Mouse (Mus musculus): ENCODE results near the gene Figla. TPM values are rescaled to one million over a fixed set of nuclear protein-coding genes. Genes with fewer than 3 reads are reported as not detected.
"Not testable (repeated sequence)": the region's sequence is repeated elsewhere in the genome, so short reads cannot be mapped to it uniquely, and the experiment has no call there.

The Figla gene
- polyA plus RNA-seq, 2 experiments, result not detected

- Histone ChIP-seq H3K9ac (ENCODE audit: low read depth, low read length, severe bottlenecking) (no peak overlapping the region), H3K27ac (replicated peaks; ENCODE audit: low read depth, low read length) (no peak overlapping the region), H3K4me2 (replicated peaks; ENCODE audit: low read depth, low read length, severe bottlenecking) (no peak overlapping the region), H3K4me3 (replicated peaks; ENCODE audit: low read length) (no peak overlapping the region), H3K4me1 (ENCODE audit: control insufficient read depth, insufficient read depth, low read length) (peaks cover 7% of the 10 kb centered on the region), H3K36me3 (ENCODE audit: control insufficient read depth, insufficient read depth, low read length) (no peaks in the 10 kb centered on the region), H3K9me3 (ENCODE audit: control insufficient read depth, low read length) (no peaks in the 10 kb centered on the region), H3K27me3 (ENCODE audit: control insufficient read depth, insufficient read depth, low read length) (no peaks in the 10 kb centered on the region)
- no peak for ATAC-seq (ENCODE audit: low FRiP score, low read depth)
- no peak for DNase-seq (ENCODE audit: low spot score)
- TF ChIP-seq POLR2A (IDR thresholded peaks at IDR 0.05; ENCODE audit: borderline replicate concordance, extremely low read depth, insufficient read depth, insufficient read length), result no peak
- 42% methylated on average over 10 of the region's 10 CpGs for WGBS
Observed at GRCm38 (mm10) chr6:85974941-85975617, 40.9 kb upstream of the Figla start.

- ATAC-seq (ENCODE audit: low FRiP score, low read depth), result no peak
- no peaks in the 10 kb centered on the region for H3K9me3 ChIP-seq (ENCODE audit: control insufficient read depth, low read length)
- H3K27ac ChIP-seq (replicated peaks; ENCODE audit: low read depth, low read length), result no peak overlapping the region
- peaks cover 7% of the 10 kb centered on the region for H3K4me1 ChIP-seq (ENCODE audit: control insufficient read depth, insufficient read depth, low read length)
- H3K27me3 ChIP-seq (ENCODE audit: control insufficient read depth, insufficient read depth, low read length), result no peaks in the 10 kb centered on the region
- 80% methylated on average over 1 of the region's 1 CpGs for WGBS
- no peaks in the 10 kb centered on the region for H3K36me3 ChIP-seq (ENCODE audit: control insufficient read depth, insufficient read depth, low read length)
- H3K9ac ChIP-seq (ENCODE audit: low read depth, low read length, severe bottlenecking), result no peak overlapping the region
- DNase-seq (ENCODE audit: low spot score), result no peak
- no peak for TF ChIP-seq POLR2A (IDR thresholded peaks at IDR 0.05; ENCODE audit: borderline replicate concordance, extremely low read depth, insufficient read depth, insufficient read length)
- no peak overlapping the region for H3K4me2 ChIP-seq (replicated peaks; ENCODE audit: low read depth, low read length, severe bottlenecking)
- H3K4me3 ChIP-seq (replicated peaks; ENCODE audit: low read length), result no peak overlapping the region
Observed at GRCm38 (mm10) chr6:85975761-85976160, 40.2 kb upstream of the Figla start.

- no peaks in the 10 kb centered on the region for H3K36me3 ChIP-seq (ENCODE audit: control insufficient read depth, insufficient read depth, low read length)
- no peak for ATAC-seq (ENCODE audit: low FRiP score, low read depth)
- no peaks in the 10 kb centered on the region for H3K27me3 ChIP-seq (ENCODE audit: control insufficient read depth, insufficient read depth, low read length)
- no peak overlapping the region for H3K4me3 ChIP-seq (replicated peaks; ENCODE audit: low read length)
- 86% methylated on average over 5 of the region's 5 CpGs for WGBS
- no peak overlapping the region for H3K9ac ChIP-seq (ENCODE audit: low read depth, low read length, severe bottlenecking)
- peaks cover 7% of the 10 kb centered on the region for H3K4me1 ChIP-seq (ENCODE audit: control insufficient read depth, insufficient read depth, low read length)
- no peak overlapping the region for H3K27ac ChIP-seq (replicated peaks; ENCODE audit: low read depth, low read length)
- no peaks in the 10 kb centered on the region for H3K9me3 ChIP-seq (ENCODE audit: control insufficient read depth, low read length)
- no peak overlapping the region for H3K4me2 ChIP-seq (replicated peaks; ENCODE audit: low read depth, low read length, severe bottlenecking)
- TF ChIP-seq POLR2A (IDR thresholded peaks at IDR 0.05; ENCODE audit: borderline replicate concordance, extremely low read depth, insufficient read depth, insufficient read length), result no peak
- DNase-seq (ENCODE audit: low spot score), result no peak
Observed at GRCm38 (mm10) chr6:85976242-85976641, 39.7 kb upstream of the Figla start.

GRCm38 (mm10) chr6:85978736-85979135 lies 37.2 kb upstream of the Figla start:
- WGBS, result 80% methylated on average over 4 of the region's 4 CpGs
- not testable (repeated sequence) for DNase-seq (ENCODE audit: low spot score); H3K9me3 ChIP-seq (ENCODE audit: control insufficient read depth, low read length); H3K9ac ChIP-seq (ENCODE audit: low read depth, low read length, severe bottlenecking); H3K27me3 ChIP-seq (ENCODE audit: control insufficient read depth, insufficient read depth, low read length); H3K36me3 ChIP-seq (ENCODE audit: control insufficient read depth, insufficient read depth, low read length); H3K4me1 ChIP-seq (ENCODE audit: control insufficient read depth, insufficient read depth, low read length); H3K4me3 ChIP-seq (replicated peaks; ENCODE audit: low read length); H3K27ac ChIP-seq (replicated peaks; ENCODE audit: low read depth, low read length); H3K4me2 ChIP-seq (replicated peaks; ENCODE audit: low read depth, low read length, severe bottlenecking); ATAC-seq (ENCODE audit: low FRiP score, low read depth)

- Histone ChIP-seq H3K9me3 (ENCODE audit: control insufficient read depth, low read length) (no peaks in the 10 kb centered on the region), H3K36me3 (ENCODE audit: control insufficient read depth, insufficient read depth, low read length) (no peaks in the 10 kb centered on the region), H3K4me2 (replicated peaks; ENCODE audit: low read depth, low read length, severe bottlenecking) (no peak overlapping the region), H3K4me1 (ENCODE audit: control insufficient read depth, insufficient read depth, low read length) (no peaks in the 10 kb centered on the region), H3K4me3 (replicated peaks; ENCODE audit: low read length) (no peak overlapping the region), H3K27me3 (ENCODE audit: control insufficient read depth, insufficient read depth, low read length) (no peaks in the 10 kb centered on the region), H3K27ac (replicated peaks; ENCODE audit: low read depth, low read length) (no peak overlapping the region), H3K9ac (ENCODE audit: low read depth, low read length, severe bottlenecking) (no peak overlapping the region)
- ATAC-seq (ENCODE audit: low FRiP score, low read depth), result no peak
- DNase-seq (ENCODE audit: low spot score), result no peak
- 77% methylated on average over 8 of the region's 8 CpGs for WGBS
- no peak for TF ChIP-seq POLR2A (IDR thresholded peaks at IDR 0.05; ENCODE audit: borderline replicate concordance, extremely low read depth, insufficient read depth, insufficient read length)
Observed at GRCm38 (mm10) chr6:85984351-85984750, 31.6 kb upstream of the Figla start.

- not testable (repeated sequence) for ATAC-seq (ENCODE audit: low FRiP score, low read depth)
Observed at GRCm38 (mm10) chr6:85989570-85989969, 26.4 kb upstream of the Figla start.

GRCm38 (mm10) chr6:85990774-85991173 lies 25.2 kb upstream of the Figla start:
- not testable (repeated sequence) for DNase-seq (ENCODE audit: low spot score); H3K27ac ChIP-seq (replicated peaks; ENCODE audit: low read depth, low read length); H3K27me3 ChIP-seq (ENCODE audit: control insufficient read depth, insufficient read depth, low read length); H3K4me2 ChIP-seq (replicated peaks; ENCODE audit: low read depth, low read length, severe bottlenecking); H3K4me3 ChIP-seq (replicated peaks; ENCODE audit: low read length); H3K9ac ChIP-seq (ENCODE audit: low read depth, low read length, severe bottlenecking); ATAC-seq (ENCODE audit: low FRiP score, low read depth); H3K9me3 ChIP-seq (ENCODE audit: control insufficient read depth, low read length); H3K4me1 ChIP-seq (ENCODE audit: control insufficient read depth, insufficient read depth, low read length); H3K36me3 ChIP-seq (ENCODE audit: control insufficient read depth, insufficient read depth, low read length)
- WGBS, result 85% methylated on average over 5 of the region's 5 CpGs

More at GRCm38 (mm10) chr6:85989570-85989969, 26.4 kb upstream of the Figla start:
- DNase-seq (ENCODE audit: low spot score); H3K27ac ChIP-seq (replicated peaks; ENCODE audit: low read depth, low read length); H3K9me3 ChIP-seq (ENCODE audit: control insufficient read depth, low read length); H3K27me3 ChIP-seq (ENCODE audit: control insufficient read depth, insufficient read depth, low read length); H3K4me3 ChIP-seq (replicated peaks; ENCODE audit: low read length); H3K4me1 ChIP-seq (ENCODE audit: control insufficient read depth, insufficient read depth, low read length); H3K4me2 ChIP-seq (replicated peaks; ENCODE audit: low read depth, low read length, severe bottlenecking); H3K36me3 ChIP-seq (ENCODE audit: control insufficient read depth, insufficient read depth, low read length); H3K9ac ChIP-seq (ENCODE audit: low read depth, low read length, severe bottlenecking): not testable (repeated sequence)
- 82% methylated on average over 5 of the region's 5 CpGs for WGBS
